Mouse (Mus musculus) hindbrain, embryonic 13.5 days (tissue): ENCODE data around the gene Bst1. TPM values are rescaled to one million over a fixed set of nuclear protein-coding genes. Genes with fewer than 3 reads are reported as not detected.

Experiments
- ATAC-seq: fragments of 200-750 bp; cut with Nextera tagmentation; 2 replicates; pipeline ENCODE4 v1.8.0; 2017; ENCODE audit warnings: moderate TSS enrichment; ENCODE audit not compliant: low FRiP score
- H3K27ac ChIP-seq: fragments of 300-500 bp; sonication (generic); 2 replicates; pipeline ENCODE4 v1.5.1; 2015; ENCODE audit warnings: inconsistent platforms, mild to moderate bottlenecking, moderate library complexity
- H3K27me3 ChIP-seq: fragments of 300-500 bp; sonication (generic); 2 replicates; pipeline ENCODE4 v1.6.1; 2015; ENCODE audit warnings: mild to moderate bottlenecking, inconsistent platforms
- H3K36me3 ChIP-seq: fragments of 300-500 bp; sonication (generic); 2 replicates; pipeline ENCODE4 v1.6.1; 2015; ENCODE audit warnings: mild to moderate bottlenecking, inconsistent platforms
- H3K4me1 ChIP-seq: fragments of 300-500 bp; sonication (generic); replicated peaks from 2 replicates; pipeline ENCODE4 v1.6.1; 2015; ENCODE audit warnings: inconsistent platforms
- H3K4me2 ChIP-seq: fragments of 300-500 bp; sonication (generic); 2 replicates; pipeline ENCODE4 v1.6.1; 2015; ENCODE audit warnings: inconsistent platforms, mild to moderate bottlenecking, moderate library complexity
- H3K4me3 ChIP-seq: fragments of 300-500 bp; sonication (generic); 2 replicates; pipeline ENCODE4 v1.5.1; 2015; ENCODE audit warnings: mild to moderate bottlenecking, inconsistent platforms
- H3K9ac ChIP-seq: fragments of 300-500 bp; sonication (generic); 2 replicates; pipeline ENCODE4 v1.6.1; 2015; ENCODE audit warnings: mild to moderate bottlenecking, inconsistent platforms
- H3K9me3 ChIP-seq: fragments of 300-500 bp; sonication (generic); 2 replicates; pipeline ENCODE4 v1.6.1; 2016; ENCODE audit warnings: inconsistent platforms
- WGBS: fragments of 180-500 bp; shearing (Covaris S2); methylation state at CpG from one replicate; pipeline ENCODE4 v1.1.7; 2015; 5-methylcytosine and 5-hydroxymethylcytosine counted together
- polyA plus RNA-seq: library from polyadenylated mRNA; unstranded; fragments of >200 nt; fragmentation: Nextera tagmentation; extraction: Ambion mirVana; gene quantifications from 2 replicates; pipeline ENCODE4 v1.2.1, GENCODE M21; 2015

Bst1 gene
- polyA plus RNA-seq, 1 experiment from 2014 or later, result not detected

DNA sequence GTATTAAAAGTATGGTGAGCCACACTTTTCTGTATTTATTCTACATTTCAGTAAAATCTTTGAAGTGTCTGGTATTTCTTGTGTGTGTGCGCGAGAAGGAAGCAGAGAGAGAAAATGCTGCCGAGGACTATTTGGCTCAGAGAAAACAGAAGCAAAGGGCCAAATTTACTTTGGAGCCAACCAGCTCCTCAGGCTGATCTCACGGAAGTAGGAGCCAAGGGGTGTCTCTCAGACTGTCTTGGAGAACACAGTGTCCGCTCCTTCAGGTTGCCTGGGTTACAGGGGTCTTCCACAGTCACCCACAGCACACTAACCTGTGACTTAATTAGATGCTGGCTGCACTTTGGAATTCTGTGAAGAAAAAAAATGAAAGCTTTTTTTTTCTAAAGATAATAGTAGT, 26.4 kb downstream of the Bst1 start:
- Histone ChIP-seq H3K4me3 (no peak overlapping the region), H3K4me2 (no peak overlapping the region), H3K9me3 (no peaks in the 10 kb centered on the region), H3K4me1 (0 out of 2 replicates have a peak, but pooled peaks cover 4% of the 10 kb centered on the region), H3K36me3 (no peaks in the 10 kb centered on the region), H3K27me3 (no peaks in the 10 kb centered on the region), H3K27ac (no peak overlapping the region), H3K9ac (no peak overlapping the region)
- 83% methylated on average over 5 of the region's 5 CpGs for WGBS
- ATAC-seq, result no peak

DNA sequence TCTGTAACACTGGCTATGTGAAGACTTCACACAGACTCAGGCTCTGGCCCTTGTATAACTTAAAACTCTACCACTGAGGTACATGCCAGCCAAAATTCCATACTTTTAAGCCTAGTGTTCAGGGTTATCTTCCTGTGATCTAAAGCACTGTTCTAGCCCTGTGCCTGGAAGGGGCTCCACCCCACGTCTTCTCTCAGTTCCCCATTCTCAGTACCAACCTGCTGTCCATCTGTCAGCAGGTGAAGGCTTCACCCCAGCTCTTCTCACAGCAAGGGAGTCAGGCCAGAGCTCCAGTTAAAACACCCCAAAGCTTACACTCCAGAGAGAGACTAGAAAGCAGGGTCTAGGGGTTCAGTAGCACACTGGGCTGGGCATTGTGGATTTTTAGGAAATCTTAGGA, 27.0 kb downstream of the Bst1 start:
- Histone ChIP-seq H3K27me3 (no peaks in the 10 kb centered on the region), H3K4me3 (no peak overlapping the region), H3K9me3 (no peaks in the 10 kb centered on the region), H3K4me2 (no peak overlapping the region), H3K36me3 (no peaks in the 10 kb centered on the region), H3K4me1 (0 out of 2 replicates have a peak, but pooled peaks cover 4% of the 10 kb centered on the region), H3K9ac (no peak overlapping the region), H3K27ac (no peak overlapping the region)
- ATAC-seq, result no peak
- 67% methylated on average over 1 of the region's 1 CpGs for WGBS

DNA sequence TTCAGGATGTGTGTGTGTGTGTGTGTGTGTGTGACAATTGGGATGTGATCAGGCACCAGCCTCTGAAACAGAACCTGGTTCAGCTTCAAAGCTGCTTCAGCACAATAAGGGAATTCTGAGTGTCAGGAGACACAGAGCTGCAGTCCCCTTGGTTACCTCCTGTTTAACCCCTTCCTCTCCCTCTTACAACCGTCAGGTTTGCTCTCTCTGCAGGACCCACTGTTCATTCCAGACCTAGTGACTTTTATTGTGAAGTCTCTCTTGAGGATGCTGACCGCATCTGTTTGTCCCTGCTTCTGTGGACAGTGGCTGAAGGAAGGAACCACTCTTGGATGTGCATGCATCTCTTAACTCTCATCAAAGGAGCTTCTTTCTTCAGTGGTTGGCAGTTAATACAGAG, 27.5 kb downstream of the Bst1 start:
- Histone ChIP-seq H3K27me3 (no peaks in the 10 kb centered on the region), H3K27ac (no peak overlapping the region), H3K4me2 (no peak overlapping the region), H3K4me3 (no peak overlapping the region), H3K9ac (no peak overlapping the region), H3K9me3 (no peaks in the 10 kb centered on the region), H3K36me3 (no peaks in the 10 kb centered on the region), H3K4me1 (0 out of 2 replicates have a peak, but pooled peaks cover 4% of the 10 kb centered on the region)
- WGBS, result 25% methylated on average over 2 of the region's 2 CpGs
- no peak for ATAC-seq

DNA sequence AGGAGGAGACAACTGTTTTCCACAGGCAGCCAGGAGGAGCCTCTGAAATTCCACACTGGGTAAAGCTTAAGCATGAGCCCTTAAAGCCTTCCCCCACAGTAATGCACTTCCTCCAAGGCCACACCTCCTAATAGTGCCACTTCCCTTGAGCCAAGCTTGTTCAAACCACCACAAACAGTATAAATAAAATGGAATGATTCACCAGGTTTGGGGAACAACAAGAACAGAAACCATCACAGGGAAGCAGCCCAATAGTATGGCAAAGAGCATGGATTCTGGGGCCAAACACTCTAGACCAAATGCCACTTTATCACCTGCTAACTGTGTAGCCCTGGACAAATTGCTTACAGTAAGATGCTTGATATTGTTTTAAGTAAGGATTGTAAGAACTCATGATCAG, 28.9 kb downstream of the Bst1 start:
- Histone ChIP-seq H3K4me1 (0 out of 2 replicates have a peak, but pooled peaks cover 4% of the 10 kb centered on the region), H3K9me3 (no peaks in the 10 kb centered on the region), H3K4me2 (no peak overlapping the region), H3K36me3 (no peaks in the 10 kb centered on the region), H3K27me3 (no peaks in the 10 kb centered on the region), H3K9ac (no peak overlapping the region), H3K4me3 (no peak overlapping the region), H3K27ac (no peak overlapping the region)
- no peak for ATAC-seq

DNA sequence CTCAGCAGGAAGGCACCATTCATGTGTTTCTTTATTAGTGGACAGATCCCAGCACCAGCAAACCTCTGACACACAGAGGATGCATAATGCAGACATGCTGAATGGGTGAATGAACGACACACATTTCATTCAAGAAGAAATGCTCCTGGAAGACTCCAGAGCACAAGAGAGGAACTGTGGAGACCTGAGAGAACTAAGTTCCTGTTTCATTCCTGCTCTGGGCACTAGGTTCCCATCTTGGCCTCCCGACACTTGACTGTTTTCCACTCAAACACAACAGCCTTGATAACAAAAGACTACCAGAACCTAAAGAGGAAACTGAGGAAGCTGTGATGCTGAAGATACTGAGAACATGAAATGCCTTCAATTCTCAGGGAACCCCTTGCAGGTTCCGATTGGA, 29.6 kb downstream of the Bst1 start:
- no peaks in the 10 kb centered on the region for H3K36me3 ChIP-seq
- no peak overlapping the region for H3K9ac ChIP-seq
- no peak overlapping the region for H3K4me2 ChIP-seq
- H3K27me3 ChIP-seq, result no peaks in the 10 kb centered on the region
- H3K4me1 ChIP-seq, result 0 out of 2 replicates have a peak, but pooled peaks cover 4% of the 10 kb centered on the region
- no peaks in the 10 kb centered on the region for H3K9me3 ChIP-seq
- H3K27ac ChIP-seq, result no peak overlapping the region
- no peak overlapping the region for H3K4me3 ChIP-seq
- WGBS, result 88% methylated on average over 3 of the region's 3 CpGs
- ATAC-seq, result no peak

DNA sequence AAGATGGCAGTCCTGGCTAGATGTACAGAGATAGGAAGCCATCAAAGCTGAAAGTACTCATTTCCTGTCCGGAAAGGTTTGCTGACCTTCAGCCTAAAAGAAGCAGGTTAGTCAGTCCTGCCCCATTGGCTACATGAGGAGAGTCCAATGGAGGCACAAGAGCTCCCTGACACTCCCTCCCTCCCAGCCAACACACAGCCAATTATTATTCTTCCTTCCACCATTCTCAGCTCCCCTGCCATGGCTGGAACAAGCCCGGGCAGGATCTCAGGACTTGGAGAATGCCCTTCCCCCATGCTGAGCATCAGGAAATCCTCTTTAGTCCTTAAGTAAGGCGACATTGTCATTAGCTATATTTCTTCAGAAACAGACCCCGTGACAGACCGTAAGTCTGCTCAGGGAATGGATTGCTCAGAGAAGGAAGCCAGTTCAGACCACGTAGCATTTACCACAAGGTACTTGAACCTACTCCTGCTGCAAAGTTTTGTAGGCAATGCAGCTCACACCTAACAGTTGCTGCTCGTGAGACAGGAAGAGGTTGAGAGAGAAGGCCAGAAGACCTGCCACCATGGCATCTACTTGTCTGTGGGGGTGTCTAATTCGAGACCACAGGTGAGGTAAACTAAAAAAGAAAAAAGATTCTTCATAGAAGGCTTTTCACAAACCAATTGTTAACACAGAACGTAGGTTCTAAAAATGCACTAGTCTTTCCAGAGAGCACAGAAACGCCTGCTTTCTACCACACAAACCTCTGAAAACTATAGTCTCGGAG, 34.6 kb downstream of the Bst1 start:
- H3K9me3 ChIP-seq, result no peaks in the 10 kb centered on the region
- no peak overlapping the region for H3K27ac ChIP-seq
- no peak overlapping the region for H3K9ac ChIP-seq
- no peak overlapping the region for H3K4me3 ChIP-seq
- no peak for ATAC-seq
- no peaks in the 10 kb centered on the region for H3K4me1 ChIP-seq
- no peaks in the 10 kb centered on the region for H3K27me3 ChIP-seq
- H3K4me2 ChIP-seq, result no peak overlapping the region
- WGBS, result 83% methylated on average over 11 of the region's 11 CpGs
- H3K36me3 ChIP-seq, result no peaks in the 10 kb centered on the region

DNA sequence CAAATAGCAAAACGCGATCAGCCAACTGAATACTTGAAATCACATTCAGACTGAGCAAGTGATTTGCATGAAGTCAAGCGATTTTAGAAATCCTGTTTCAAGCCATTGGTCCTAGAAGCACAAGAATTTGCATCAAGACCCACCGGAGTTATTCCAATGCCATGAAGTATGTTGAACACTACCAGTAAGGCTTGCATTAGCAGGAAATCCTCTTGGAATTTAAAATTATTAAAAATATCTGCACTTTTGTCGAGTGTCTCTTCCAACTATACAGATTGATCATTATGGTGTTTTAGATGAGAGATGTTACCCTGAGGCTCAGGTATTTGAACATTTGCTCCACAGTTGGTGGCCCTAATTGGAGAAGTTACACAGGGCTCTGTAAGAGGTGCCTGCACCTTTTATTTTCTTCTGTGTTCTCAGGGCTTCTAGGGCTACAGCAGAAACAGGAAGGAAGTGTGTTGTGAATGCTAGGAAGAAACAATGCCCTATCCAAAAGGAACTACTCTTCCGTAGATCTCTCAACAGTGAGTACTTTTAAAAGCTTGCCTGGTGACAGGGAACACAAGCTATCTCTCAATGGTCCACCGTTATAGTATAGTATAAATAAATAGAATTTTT, 35.3 kb downstream of the Bst1 start:
- no peaks in the 10 kb centered on the region for H3K9me3 ChIP-seq
- H3K27me3 ChIP-seq, result no peaks in the 10 kb centered on the region
- no peaks in the 10 kb centered on the region for H3K4me1 ChIP-seq
- H3K9ac ChIP-seq, result no peak overlapping the region
- ATAC-seq, result no peak
- H3K27ac ChIP-seq, result no peak overlapping the region
- no peak overlapping the region for H3K4me2 ChIP-seq
- WGBS, result 86% methylated on average over 7 of the region's 7 CpGs
- H3K4me3 ChIP-seq, result no peak overlapping the region
- no peaks in the 10 kb centered on the region for H3K36me3 ChIP-seq

DNA sequence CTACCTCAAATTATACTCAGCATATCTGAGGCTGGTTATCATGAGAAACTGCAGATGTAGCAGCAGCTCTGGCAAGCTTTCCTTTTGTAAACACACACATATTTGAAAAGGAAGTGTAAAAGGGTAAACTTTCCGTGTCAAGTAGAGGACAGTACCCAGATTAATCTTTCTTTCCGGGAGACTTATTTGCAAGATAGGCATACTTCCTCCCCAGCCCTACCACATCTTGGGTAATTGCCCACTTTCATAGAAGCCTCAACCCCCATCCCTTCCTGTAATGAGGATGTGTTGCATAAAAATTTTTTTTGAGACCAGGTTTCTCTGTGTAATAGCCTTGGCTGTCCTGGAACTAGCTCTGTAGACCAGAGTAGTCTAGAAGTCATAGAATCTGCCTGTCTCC, 37.1 kb downstream of the Bst1 start:
- H3K9me3 ChIP-seq, result no peaks in the 10 kb centered on the region
- H3K4me2 ChIP-seq, result no peak overlapping the region
- no peak for ATAC-seq
- no peak overlapping the region for H3K4me3 ChIP-seq
- no peak overlapping the region for H3K9ac ChIP-seq
- WGBS, result 90% methylated on average over 2 of the region's 2 CpGs
- no peaks in the 10 kb centered on the region for H3K36me3 ChIP-seq
- H3K27ac ChIP-seq, result no peak overlapping the region
- H3K4me1 ChIP-seq, result no peaks in the 10 kb centered on the region
- H3K27me3 ChIP-seq, result no peaks in the 10 kb centered on the region

DNA sequence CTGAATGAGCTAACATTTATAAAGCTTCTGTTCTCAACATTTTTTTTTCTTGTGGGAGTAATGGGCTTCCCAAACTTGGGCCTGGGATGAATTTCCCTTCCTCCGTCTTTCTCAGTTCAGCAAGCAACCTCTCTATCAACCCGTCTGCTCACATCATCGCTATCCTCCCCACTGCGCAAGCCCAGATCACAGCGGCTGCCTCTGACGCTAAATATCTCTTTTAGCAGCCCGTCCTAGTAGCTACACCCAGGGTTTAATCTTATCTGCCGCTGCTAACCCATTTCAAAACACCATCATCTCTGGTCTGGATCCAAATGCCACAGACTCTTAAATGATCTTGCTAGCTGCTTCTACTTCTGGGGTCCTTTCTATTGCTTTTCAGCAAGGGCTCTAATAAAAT, 41.0 kb downstream of the Bst1 start:
- WGBS, result 90% methylated on average over 8 of the region's 8 CpGs
- H3K9me3 ChIP-seq, result no peaks in the 10 kb centered on the region
- H3K4me2 ChIP-seq, result no peak overlapping the region
- no peak for ATAC-seq
- no peak overlapping the region for H3K4me3 ChIP-seq
- no peaks in the 10 kb centered on the region for H3K36me3 ChIP-seq
- H3K9ac ChIP-seq, result no peak overlapping the region
- no peaks in the 10 kb centered on the region for H3K4me1 ChIP-seq
- H3K27me3 ChIP-seq, result no peaks in the 10 kb centered on the region
- no peak overlapping the region for H3K27ac ChIP-seq

DNA sequence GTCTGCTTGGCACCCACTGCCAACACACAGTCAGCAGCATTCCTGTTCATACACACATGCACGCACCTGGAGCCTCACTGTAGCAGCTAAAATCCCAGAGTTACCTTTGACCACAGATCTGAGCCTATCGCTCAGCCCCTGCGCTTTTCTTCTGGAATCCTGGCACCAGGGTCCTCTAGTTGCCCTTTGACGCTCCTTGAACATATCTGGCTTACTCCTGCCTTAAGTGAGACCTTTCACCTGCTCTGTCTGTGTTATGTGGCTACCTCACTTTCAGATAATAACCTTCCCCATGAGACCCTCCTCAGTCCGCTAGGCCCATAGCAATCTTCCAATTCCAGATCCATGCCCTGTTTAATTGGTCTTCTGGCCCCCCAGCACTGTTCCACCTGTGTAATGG, 41.4 kb downstream of the Bst1 start:
- Histone ChIP-seq H3K36me3 (no peaks in the 10 kb centered on the region), H3K9me3 (no peaks in the 10 kb centered on the region), H3K4me1 (no peaks in the 10 kb centered on the region), H3K4me2 (no peak overlapping the region), H3K27me3 (no peaks in the 10 kb centered on the region), H3K4me3 (no peak overlapping the region), H3K9ac (no peak overlapping the region), H3K27ac (no peak overlapping the region)
- ATAC-seq, result no peak
- WGBS, result 93% methylated on average over 5 of the region's 5 CpGs

DNA sequence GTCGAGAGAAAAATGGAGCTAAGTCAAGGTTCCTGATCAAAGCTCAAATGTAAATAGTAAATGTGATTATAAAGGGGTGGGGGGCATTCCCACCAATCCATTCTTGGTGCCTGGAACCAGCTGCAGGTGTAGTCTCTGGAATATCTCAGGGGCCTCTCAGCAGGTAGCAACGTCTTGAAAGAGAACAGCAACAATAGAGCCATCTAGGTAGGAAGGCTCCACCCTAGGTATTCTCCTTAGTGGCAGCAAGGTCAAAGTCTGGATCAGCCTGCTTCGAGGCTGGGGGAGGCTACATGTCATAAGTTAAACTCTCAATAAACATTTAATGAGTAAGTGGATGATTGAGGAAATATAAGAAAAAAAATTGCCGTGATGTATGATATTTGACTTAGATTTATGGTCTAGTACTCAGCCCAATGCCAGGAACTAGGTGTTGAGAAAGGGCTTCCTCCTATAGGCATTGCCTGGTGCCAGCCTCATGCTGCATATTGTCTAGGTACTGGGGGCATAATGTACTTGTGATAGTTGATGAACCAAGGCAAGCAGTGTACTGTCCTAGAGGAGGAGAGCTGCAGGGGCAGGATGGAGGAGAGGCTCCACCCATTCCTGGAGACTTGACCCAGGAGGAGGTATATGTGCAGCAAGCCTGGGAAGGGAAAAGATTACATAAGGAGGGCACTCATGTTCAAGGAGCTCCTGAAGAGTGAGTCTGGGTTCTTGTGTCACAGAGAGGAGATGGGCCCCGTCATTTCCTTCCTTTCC, 42.2 kb downstream of the Bst1 start:
- Histone ChIP-seq H3K4me2 (no peak overlapping the region), H3K27ac (no peak overlapping the region), H3K4me1 (no peaks in the 10 kb centered on the region), H3K27me3 (no peaks in the 10 kb centered on the region), H3K4me3 (no peak overlapping the region), H3K36me3 (no peaks in the 10 kb centered on the region), H3K9ac (no peak overlapping the region), H3K9me3 (no peaks in the 10 kb centered on the region)
- ATAC-seq, result no peak
- WGBS, result 72% methylated on average over 5 of the region's 5 CpGs

DNA sequence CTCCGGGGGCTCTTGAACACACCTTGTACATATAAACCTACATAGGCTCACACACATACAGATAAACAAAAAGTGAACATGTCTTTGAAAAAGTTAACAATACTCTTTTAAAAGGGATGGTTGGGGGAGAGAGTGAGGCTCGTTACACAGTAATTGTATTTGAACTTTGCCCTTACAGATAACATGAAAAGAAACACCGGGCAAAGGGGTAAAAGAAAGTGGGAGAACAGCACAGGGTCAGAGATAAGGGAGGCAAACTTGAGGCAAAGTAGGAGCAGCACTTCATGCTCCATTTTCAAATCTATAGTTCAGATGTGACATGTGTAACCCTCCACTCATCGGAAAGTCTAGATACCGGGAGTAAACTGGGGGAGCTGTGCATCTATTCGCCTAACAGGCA, 45.0 kb downstream of the Bst1 start:
- no peak overlapping the region for H3K27ac ChIP-seq
- no peak overlapping the region for H3K4me2 ChIP-seq
- WGBS, result 86% methylated on average over 6 of the region's 6 CpGs
- no peak overlapping the region for H3K9ac ChIP-seq
- H3K4me1 ChIP-seq, result peaks cover under 1% of the 10 kb centered on the region; the same call in 1 of the 2 replicates
- H3K9me3 ChIP-seq, result no peaks in the 10 kb centered on the region
- H3K27me3 ChIP-seq, result no peaks in the 10 kb centered on the region
- no peak overlapping the region for H3K4me3 ChIP-seq
- no peak for ATAC-seq
- H3K36me3 ChIP-seq, result no peaks in the 10 kb centered on the region
